Mouse (Mus musculus): ENCODE measurements around the gene St3gal2. TPM values are rescaled to one million over a fixed set of nuclear protein-coding genes. Genes with fewer than 3 reads are reported as not detected.
"Not testable (repeated sequence)": the region's sequence is repeated elsewhere in the genome, so short reads cannot be mapped to it uniquely, and the experiment has no call there.

Gene St3gal2
- 10 to 100 TPM; 36.1 to 43.2 TPM for total RNA-seq (2021)
- long read RNA-seq, experiment 1, full-length matches to known transcripts: 54 of 77 reads
- long read RNA-seq, experiment 1, partial matches to known transcripts: 17 of 77 reads
- long read RNA-seq, experiment 1, other reads (novel, unspliced or antisense): 6 of 77 reads
- long read RNA-seq, experiment 2, full-length matches to known transcripts: 41 of 60 reads
- long read RNA-seq, experiment 2, partial matches to known transcripts: 14 of 60 reads
- long read RNA-seq, experiment 2, other reads (novel, unspliced or antisense): 5 of 60 reads

DNA sequence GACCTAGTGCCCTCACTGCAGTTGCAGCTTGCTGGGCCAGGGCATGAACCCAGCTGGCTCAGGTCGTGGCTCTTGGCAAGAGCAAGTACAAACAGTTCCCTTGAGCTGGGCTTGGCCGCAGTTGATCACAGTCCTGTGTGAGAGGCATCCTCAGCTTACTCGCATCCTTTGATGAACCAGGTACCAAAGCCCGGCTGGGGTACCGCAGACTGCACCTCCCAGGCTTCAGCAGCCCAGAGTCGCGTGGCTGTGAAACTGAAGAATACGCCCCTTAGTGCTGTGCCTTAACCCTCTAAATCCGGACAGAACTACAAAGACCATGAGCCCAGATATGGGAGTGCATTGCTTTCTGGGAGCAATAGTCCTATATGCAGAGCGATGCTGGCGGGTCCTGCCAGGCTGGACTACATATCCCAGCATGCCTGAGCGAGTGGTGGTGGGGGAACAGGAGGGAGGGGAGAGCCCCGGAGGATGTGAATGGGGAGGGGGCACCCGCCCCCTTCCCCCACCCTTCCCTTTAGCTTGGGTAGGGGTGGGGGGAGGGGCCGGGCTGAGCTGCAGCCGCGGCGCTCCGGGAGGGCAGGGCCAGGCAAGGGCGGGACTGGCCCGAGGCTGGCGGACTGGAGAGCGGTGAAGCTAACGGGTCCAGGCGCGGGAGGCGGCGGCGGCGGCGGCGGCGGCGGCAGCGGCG lies at the start of gene St3gal2:
Gene St3gal2, plus strand, starts transcription at position 582 of the 691 bp plus-strand sequence.
- peak; percentile 79 for DNase-seq

DNA sequence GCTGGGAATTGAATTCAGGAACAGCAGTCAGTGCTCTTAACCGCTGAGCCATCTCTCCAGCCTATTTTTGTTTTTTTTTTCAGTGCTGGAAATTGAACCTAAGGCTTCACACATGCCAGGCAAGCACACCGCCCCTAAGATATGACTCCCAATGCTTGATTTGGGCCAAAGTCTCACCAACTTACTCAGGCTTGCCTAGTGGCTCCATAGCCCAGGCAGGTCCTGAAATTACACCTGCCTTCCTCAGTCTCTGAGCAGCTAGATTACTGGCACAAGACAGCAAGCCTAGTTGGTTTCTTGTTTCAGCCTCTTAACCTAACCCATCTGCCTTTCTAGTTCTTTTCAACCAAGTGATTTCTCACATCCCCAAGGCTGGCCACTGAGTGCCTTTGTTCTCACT lies 49.2 kb upstream of the St3gal2 start:
- DNase-seq: no peak

DNA sequence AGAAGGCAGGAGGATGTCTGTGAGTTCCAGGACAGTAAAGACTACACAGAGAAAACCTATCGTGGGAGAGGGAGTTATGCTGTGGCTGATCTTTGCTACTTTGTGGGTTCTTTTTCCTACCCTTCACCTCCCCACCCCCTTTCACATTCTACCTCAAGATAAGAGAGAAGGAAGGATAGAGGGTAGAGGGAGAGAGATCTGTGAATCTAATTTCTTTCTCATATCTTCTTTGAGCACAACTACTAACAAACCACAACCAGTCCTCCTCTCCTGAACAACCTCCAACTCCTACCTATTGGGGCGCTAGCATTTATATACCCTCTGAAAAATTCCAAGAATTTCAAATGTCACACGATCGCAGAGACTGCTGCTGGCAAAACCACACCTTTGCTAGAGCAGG lies 41.9 kb upstream of the St3gal2 start:
- DNase-seq: no peak

DNA sequence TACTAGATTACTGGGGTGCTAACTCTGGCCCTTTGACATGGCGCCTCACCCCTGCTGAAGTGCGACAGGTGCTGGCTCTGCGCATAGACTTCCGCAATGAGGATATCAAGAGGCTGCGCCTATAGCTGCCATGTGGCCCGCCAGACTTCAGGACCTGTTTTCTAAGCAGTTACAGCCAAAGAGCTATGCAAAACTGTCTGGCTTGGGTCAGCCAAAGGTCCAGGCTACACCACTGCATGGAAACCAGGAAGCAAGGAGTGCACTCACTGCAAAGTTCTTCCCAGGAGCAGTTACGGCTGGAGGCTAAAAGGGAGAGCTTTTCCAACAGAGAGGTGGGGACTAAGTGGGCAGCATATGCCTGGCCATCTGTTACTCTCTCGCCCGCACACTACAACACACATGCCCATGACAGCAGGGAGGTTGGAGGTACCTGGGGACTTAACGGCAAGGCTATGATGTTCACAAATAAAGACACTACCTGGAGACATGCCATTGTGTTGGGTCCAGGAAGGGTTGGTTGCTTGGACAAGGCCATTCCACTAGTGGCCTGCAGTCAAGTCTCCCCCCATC lies 37.9 kb upstream of the St3gal2 start:
- no peak for DNase-seq

DNA sequence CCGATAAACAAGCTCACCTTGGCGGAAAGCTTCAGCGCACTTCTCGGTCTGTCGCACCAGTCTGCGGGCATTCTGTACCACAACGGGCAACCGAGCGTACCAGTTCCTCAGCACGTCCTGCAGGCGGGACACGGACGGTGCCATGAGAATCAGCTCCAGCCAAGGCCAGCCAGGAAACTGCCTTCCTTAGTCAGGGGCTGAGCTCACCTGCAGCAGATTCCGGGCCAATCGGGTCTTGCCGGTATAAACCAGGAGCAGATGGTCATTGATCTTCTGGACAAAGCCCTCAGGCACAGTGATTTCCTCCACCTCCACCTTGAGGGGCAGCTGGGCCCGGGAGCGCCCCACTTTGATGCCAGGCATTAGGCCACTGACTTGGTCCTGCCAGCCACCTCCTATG lies 35.9 kb upstream of the St3gal2 start:
- DNase-seq: no peak

DNA sequence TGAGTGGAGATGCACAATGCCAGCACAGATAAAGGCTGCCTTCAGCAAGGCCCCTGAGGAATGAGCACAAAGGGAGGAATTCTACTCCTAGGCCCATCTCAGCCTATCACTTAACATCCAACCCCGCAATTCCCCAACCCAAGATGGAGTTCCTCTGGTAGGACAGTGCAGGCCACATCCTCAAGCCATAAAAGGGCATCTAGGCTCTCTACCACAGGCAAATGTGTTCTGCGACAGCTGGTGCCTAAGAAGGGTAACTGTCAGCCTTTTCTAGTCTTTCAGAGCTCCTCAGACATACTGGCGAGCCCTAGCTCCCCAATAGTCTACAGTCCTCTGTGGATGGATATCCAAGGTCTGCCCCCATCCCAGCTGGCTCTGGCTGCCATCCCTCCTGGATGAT lies 33.1 kb upstream of the St3gal2 start:
- DNase-seq: no peak

DNA sequence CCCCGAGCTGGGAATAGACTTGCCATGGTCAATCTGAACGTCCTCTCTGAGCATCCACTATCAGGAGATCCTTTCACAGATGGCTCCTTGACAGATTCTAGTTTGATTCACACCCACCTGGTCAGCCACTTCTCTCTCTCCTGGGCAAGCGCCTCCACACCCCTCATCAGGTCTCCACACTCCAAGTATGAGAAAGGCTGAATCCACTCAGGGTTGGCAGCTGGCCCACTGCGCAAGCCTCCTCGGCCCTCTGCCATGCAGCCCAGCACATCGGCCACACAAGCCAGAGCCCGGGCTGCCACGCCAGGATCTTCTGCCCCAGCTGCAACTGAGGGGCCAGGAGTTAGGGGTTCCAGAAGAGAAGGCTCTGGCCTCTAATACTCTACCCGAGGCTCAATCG lies 32.2 kb upstream of the St3gal2 start:
- DNase-seq: peak; percentile 36

DNA sequence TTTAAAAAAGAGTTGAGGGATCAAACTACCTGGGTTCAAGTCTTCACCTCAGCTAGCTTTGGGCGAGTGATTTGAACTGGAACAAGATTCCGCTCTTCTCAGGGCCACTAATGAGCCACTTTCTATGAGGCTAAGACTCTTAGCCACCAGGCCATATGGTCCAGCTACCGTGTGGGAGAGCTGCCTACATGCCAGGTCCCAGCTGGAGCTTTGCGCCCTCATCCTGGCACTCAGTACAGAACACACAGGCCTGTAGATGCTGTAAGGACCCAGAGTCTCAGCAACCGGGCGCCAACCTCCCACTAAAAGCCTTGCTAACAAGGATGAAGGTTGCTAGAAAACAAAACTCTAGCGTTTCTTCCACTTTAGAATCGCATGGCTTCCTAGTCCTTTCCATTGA lies 31.3 kb upstream of the St3gal2 start:
- DNase-seq: no peak

DNA sequence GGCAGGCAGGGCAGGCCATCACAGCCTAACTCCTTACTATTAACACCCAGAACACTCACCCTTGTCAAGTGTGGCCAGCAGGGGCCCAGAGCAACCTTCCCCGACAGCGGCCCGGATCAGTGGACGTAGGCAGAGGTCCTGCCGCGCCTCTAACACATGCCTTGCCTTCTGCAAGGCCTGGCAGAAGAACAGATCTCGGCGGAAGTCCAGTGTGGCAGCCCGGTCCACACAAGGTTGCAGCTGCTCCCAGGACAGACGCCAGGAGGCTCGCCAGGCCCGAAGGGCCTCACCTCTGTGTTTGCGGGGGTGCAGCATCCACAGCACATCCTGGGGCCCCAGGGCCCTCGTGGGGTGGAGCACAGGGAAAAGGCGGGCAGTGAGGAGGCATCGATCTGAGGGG lies 30.9 kb upstream of the St3gal2 start:
- peak; percentile 76 for DNase-seq

DNA sequence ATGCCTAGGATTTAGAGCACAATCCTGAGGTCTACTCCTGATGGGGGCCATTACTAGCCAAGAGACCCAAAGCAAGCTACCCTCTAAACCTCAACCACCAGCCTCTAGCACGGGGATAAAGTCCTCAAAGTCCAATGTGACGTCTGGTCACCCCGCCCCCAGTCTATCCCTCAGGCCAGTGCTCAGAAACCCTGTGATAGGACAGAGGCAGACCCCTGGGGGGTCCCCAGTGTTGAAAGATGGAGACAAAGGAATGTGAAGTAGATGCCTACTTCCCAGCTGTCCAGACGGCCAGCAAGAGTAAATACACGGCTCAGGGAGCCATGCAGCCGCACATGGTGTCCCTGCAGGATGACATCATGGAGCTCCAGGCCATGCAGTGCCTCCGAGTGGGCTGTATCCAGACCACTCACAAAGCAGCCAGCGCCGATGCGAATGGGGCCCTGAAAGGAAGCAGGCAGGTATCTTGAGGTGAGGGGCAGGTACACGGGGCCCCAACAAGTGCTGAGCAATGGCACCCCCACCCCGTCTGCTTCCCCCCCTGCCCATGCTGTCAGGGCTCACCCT lies 29.7 kb upstream of the St3gal2 start:
- no peak for DNase-seq

DNA sequence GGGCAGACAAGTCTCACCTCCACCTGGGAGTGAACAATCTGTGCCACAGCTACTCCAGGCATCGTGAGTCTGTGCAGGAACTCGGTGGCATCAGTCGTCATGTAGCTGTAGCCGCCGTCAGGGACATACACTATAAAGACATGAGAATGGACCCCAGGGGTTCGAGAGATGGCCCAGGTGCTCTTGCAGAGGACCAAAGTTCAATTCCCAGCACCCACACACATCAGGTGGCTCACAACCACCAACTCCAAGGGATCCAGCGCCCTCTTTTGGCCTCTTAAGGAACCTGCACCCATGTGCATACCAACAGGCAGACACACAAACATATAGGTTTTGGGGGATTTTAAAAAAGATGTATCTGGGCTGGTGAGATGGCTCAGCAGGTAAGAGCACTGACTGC lies 27.7 kb upstream of the St3gal2 start:
- no peak for DNase-seq

DNA sequence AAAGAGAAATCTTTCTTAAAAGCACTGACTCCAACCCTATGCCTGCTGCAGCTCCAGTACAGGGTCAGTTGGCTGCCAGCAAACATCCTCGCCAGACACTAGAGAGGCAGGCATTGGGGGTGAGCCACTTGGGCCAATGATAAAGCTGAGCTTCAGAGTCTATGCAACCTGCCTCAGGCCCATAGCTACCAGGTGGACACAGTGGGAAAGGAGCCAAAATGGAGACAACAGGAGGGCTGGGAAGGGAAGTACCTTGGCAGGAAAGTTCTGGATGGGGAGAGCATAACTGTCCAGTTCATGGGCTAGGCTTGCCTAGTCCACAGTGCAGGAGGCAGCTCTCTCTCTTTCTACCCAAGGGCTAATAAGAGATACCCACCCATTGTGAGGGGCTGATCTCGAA lies 26.8 kb upstream of the St3gal2 start:
- DNase-seq: no peak

DNA sequence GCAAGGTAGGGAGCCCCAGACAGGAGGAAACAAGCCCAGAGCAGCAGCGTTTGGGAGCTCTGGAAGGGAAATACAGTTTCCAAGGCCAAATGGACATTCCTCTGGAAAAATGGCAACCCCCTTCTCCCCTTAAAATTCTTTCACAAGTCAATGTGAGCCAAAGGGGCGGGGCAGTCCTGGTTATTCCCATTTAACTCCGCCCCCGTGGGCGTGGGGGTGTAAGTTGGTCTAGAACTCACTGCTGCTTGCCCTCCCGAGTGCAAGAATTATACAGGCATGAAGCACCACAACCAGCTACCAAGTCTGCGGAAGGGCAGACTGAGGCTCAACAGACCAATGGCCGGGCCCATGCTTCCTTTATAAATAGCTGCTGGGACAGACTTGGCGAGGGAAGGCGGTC lies 24.9 kb upstream of the St3gal2 start:
- no peak for DNase-seq

DNA sequence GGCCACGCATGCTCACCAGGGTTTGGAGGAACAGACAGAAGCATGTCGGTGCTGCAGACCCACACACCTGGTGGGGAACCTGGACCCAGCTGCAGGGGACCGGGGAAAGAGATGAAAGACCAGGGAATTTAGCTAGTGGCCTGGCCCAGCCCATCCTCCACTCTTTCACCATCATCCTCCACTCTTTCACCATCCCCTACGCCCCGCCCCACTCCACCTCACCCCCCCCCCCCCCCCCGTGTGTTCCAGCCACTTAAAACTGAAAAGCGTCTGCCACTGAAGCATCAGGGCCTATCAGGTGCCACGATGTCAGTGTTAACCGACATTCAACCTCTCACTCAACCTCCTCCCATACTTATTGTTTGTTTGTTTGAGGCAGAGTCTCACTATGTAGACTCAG lies 24.5 kb upstream of the St3gal2 start:
- DNase-seq: no peak

DNA sequence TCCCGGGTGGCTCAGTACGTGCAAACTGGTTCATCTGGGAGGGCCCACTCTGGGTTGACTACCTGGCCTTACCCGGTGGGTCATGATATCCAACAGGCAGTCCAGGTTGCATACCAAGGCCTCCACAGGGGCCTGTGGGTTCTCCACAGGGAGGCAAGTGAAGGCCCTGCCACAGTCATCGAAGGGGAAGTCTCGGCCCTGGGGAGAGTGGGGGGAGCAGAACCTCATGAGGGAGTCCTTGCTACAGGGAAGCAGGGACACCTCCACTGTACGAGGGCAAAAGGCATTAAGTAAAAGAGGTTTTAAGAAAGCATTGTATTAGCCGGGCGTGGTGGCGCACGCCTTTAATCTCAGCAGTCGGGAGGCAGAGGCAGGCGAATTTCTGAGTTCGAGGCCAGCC lies 23.9 kb upstream of the St3gal2 start:
- no peak for DNase-seq

DNA sequence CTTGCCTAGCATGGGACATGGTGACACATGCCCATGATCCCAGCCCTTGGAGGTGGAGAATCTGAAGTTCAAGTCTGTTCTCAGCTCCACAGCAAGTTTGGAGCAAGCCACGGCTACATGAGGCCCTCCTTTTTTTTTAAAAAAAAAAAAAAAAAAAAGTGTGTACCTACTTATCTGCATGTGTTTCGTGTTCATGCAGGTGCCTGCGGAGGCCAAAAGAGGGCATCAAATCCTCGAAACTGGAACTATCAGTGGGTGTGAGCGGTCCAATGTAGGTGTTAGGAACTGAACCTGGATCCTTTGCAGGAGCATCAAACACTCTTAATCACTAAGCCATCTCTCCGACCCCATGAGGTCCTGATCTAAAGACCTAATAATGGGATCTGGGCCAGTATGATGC lies 22.2 kb upstream of the St3gal2 start:
- no peak for DNase-seq

DNA sequence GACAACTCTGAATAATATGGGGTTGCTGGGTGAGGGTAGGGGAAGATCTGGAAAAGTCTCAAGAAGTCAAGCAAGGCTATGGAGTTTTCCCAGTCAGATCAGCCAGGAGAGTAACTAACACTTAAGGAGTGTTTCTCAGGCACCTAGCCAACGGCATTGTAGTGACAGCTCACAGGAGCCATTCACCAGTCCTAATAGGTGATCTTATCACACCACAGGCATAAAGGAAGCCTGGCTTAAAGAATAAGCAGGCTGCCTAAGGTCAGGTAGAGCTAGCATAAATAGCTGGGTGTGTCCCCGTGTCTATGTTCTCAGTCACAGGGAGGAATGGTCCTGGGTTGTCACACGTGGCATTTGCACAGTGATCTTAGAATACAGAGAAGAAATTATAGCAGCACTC lies 18.7 kb upstream of the St3gal2 start:
- DNase-seq: no peak

DNA sequence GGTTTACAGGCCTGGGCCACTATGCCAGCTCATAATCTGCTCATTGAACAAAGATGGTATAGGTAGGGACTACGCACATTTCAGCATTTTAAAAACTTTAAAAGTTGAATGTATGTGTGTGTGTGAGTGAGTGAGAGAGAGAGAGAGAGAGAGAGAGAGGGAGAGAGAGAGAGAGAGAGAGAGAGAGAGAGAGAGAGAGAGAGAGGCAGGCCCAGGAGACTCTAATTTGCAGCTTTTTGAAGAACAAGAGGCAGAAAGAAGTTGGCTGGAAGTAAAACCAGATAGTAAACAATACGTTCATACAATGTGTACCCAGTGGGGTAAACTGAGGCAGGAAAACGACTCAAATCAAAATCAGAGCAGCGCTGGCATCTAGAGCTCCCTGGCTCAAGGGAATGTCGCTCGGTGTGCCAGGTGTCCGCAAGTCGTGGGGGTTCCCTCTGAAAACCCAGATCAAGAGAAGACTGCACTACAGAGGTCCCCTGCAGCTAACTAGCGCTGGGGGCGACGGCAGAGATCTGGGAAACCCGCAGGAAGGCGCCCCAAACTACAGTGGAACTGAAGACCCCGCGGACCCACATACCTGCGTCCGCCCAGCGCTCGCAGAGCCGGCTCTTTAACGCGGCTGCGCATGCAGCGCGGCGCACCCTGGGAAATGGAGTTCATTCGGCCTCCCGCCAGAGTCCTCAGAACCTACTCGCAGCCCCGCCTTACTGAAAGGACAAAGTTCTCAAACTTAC lies 17.7 kb upstream of the St3gal2 start, which contains the start of gene Fuk:
Gene Fuk, minus strand, starts transcription at position 650 of the 740 bp plus-strand sequence.
- peak; percentile 80 for DNase-seq

DNA sequence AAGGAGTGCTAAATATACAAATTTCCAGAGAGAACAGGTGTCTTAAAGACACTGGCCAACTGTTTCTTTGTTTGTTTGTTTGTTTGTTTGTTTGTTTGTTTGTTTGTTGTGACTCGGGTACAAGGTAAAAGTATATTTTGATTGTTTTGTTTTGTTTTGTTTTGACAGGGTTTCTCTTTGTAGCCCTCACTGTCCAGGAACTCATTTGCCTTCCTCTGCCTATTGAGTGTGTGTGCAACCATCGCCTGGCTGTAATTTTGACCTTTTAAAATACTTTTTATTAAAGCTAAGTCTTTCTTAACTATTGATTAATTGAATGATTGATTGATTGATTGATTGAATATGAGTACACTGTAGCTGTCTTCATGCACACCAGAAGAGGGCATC lies 17.1 kb upstream of the St3gal2 start:
- DNase-seq: no peak

DNA sequence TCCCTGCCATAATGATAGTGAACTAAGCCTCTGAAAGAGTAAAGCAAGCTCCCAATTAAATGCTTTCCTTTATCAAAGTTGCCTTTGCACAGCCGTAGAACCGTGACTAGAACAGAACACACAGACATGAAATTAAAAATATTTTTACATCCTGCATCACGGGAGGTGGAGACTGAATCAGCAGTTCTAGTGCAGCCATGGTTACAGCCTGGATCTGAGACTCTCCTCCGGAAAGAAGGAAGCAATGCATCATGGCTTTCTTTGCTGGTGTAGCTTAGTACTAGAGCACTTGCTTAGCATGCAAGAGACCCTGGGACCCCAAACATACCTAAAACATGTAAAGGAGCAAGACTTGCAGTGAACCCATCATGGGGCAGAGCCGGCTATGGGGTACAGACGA lies 14.3 kb upstream of the St3gal2 start:
- DNase-seq: no peak

DNA sequence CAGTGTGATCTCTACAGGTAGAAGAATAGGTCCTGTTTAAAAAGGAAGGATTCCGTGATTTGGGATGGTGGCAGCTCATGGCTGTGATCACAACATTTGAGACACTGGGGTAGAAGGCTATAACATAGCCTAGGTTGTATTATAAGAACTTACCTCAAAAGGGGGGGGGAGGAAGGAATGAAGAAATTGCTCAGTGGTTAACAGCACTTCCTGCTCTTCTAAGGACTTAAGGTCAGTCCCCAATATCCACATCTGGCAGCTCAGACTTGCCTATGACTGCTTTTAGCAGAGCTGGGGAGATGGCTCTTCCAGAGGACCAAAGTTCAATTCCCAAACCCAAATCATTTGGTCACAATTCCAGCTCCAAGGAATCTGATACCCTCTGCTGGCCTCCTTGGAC lies 13.0 kb upstream of the St3gal2 start:
- no peak for DNase-seq

DNA sequence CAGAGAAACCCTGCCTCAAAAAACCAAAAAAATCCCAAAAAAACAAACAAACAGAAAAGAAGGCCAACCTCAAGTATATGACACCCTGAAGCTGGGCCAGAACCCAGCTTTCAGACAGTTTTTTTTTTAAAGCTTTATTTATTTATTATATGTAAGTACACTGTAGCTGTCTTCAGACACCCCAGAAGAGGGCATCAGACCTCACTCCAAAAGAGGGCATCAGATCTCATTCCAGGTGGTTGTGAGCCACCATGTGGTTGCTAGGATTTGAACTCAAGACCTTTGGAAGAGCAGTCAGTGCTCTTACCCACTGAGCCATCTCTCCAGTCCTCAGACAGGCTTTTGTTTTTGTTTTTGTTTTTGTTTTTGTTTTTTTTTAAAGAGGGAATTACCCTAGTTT lies 9.9 kb upstream of the St3gal2 start:
- not testable (repeated sequence) for DNase-seq

Measured in gastrocnemius, postnatal 10 days (tissue).